Mouse (Mus musculus): ENCODE results near the gene Snx25.

- TF ChIP-seq EP300 (IDR thresholded peaks at IDR 0.05) = no peak
- no peak for TF ChIP-seq CTCF (IDR thresholded peaks at IDR 0.05)
These were observed 44.9 kb upstream of the Snx25 start for GRCm38 (mm10) chr8:46196877-46197276.

All from lung, postnatal 0 days (tissue).